Mouse (Mus musculus): ENCODE measurements around the gene Lonrf2.
A peak's percentile ranks its signal among the peaks of the same experiment; 100 is the strongest.

The Lonrf2 gene

GRCm38 (mm10) chr1:38777500-38777899 is 59.0 kb downstream of the Lonrf2 start:
- H3K4me3 ChIP-seq (replicated peaks; ENCODE audit: low read length) = no peak overlapping the region
- H3K27me3 ChIP-seq (ENCODE audit: insufficient read depth, low read length) = 0 out of 2 replicates have a peak, but pooled peaks cover 3% of the 10 kb centered on the region
- no peak for TF ChIP-seq NANOG (IDR thresholded peaks at IDR 0.05; ENCODE audit: borderline replicate concordance, low read length)
- TF ChIP-seq CTCF (conservative IDR thresholded peaks at IDR 0.05; ENCODE audit: low read length) = no peak
- TF ChIP-seq POU5F1 (IDR thresholded peaks at IDR 0.05; ENCODE audit: borderline replicate concordance, low read length) = no peak
- H3K36me3 ChIP-seq (ENCODE audit: insufficient read depth, low read length) = no peaks in the 10 kb centered on the region
- peaks cover 11% of the 10 kb centered on the region; the same call in 1 of the 2 replicates for H3K9me3 ChIP-seq (ENCODE audit: low read length)
- H3K4me1 ChIP-seq (replicated peaks; ENCODE audit: low read depth, low read length) = no peaks in the 10 kb centered on the region

- no peaks in the 10 kb centered on the region for H3K36me3 ChIP-seq (ENCODE audit: insufficient read depth, low read length)
- H3K9me3 ChIP-seq (ENCODE audit: low read length) = peaks cover 11% of the 10 kb centered on the region; the same call in 1 of the 2 replicates
- no peak overlapping the region for H3K4me3 ChIP-seq (replicated peaks; ENCODE audit: low read length)
- peaks cover 6% of the 10 kb centered on the region for H3K4me1 ChIP-seq (replicated peaks; ENCODE audit: low read depth, low read length)
- no peak for TF ChIP-seq POU5F1 (IDR thresholded peaks at IDR 0.05; ENCODE audit: borderline replicate concordance, low read length)
- TF ChIP-seq CTCF (conservative IDR thresholded peaks at IDR 0.05; ENCODE audit: low read length) = no peak
- TF ChIP-seq NANOG (IDR thresholded peaks at IDR 0.05; ENCODE audit: borderline replicate concordance, low read length) = no peak
- H3K27me3 ChIP-seq (ENCODE audit: insufficient read depth, low read length) = no peaks in the 10 kb centered on the region
These were observed 60.8 kb downstream of the Lonrf2 start for GRCm38 (mm10) chr1:38775713-38776112.

DNA sequence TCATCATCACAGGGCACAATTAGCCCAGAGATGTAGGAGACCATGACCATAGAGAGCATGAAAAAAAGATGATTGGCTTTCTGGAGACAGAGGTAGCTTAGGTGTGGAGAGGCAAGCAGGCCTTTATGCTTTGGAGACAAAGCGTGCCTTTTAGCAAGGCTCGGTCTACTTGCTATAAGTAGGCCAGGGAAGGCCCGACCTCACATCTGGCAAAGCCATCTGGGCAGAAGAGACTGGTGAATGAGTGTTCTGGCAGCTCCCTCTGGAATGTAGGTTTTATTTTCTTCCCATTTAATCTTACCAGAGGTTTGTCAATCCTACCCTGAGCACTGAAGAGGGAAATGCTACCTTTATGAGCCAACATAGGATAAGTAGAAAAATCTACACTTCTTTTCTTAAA is 65.8 kb downstream of the Lonrf2 start:
- Histone ChIP-seq H3K9me3 (ENCODE audit: low read length) (peaks cover 11% of the 10 kb centered on the region; the same call in 1 of the 2 replicates), H3K36me3 (ENCODE audit: insufficient read depth, low read length) (no peaks in the 10 kb centered on the region), H3K4me1 (replicated peaks; ENCODE audit: low read depth, low read length) (peaks cover 34% of the 10 kb centered on the region), H3K27me3 (ENCODE audit: insufficient read depth, low read length) (peaks cover 4% of the 10 kb centered on the region; the same call in 1 of the 2 replicates), H3K4me3 (replicated peaks; ENCODE audit: low read length) (no peak overlapping the region)
- TF ChIP-seq CTCF (conservative IDR thresholded peaks at IDR 0.05; ENCODE audit: low read length) (no peak), NANOG (IDR thresholded peaks at IDR 0.05; ENCODE audit: borderline replicate concordance, low read length) (no peak)

DNA sequence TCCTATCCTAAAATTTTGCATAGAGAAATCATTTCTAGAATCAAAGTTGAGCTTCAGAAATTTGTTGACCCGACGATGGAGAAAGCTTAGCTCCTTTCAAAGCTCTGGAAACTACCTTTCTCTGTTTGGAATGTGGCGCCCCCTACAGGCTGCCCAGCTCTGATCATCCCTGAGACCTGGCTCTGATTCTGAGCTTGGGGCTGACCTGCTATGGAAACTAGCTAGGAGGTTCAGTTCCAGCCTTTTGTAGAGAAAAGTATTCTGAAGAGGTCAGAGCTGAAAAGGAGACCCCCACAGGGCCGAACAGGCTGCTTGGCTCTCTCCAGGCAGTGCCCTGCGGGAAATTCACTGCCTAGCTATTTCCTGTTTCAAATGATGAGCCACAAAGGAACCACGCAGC is 66.6 kb downstream of the Lonrf2 start:
- H3K27me3 ChIP-seq (ENCODE audit: insufficient read depth, low read length) = peaks cover 4% of the 10 kb centered on the region; the same call in 1 of the 2 replicates
- no peak overlapping the region for H3K4me3 ChIP-seq (replicated peaks; ENCODE audit: low read length)
- peak; percentile 80 for TF ChIP-seq CTCF (conservative IDR thresholded peaks at IDR 0.05; ENCODE audit: low read length)
- no peak for TF ChIP-seq POU5F1 (IDR thresholded peaks at IDR 0.05; ENCODE audit: borderline replicate concordance, low read length)

DNA sequence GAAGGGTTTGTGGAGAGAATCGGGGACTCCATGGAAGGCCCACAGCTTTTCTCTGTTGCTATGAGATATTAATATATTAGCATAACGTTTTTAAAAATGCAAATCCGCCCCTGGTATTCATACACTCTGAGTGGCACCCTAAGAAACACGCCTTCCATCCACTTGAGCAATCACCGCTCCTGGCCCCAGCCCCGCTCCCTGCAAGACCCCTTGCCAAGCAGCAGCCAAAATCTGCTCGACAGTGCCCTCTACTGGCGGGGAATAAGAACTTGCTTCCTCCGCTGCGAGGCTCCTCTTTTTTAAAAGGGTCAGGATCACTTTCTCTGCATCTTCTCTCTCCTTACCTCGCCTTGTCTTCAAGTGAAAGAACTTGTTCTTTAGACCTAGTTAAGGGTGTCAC is 68.7 kb downstream of the Lonrf2 start:
- peaks cover 34% of the 10 kb centered on the region for H3K4me1 ChIP-seq (replicated peaks; ENCODE audit: low read depth, low read length)
- H3K36me3 ChIP-seq (ENCODE audit: insufficient read depth, low read length) = no peaks in the 10 kb centered on the region
- H3K4me3 ChIP-seq (replicated peaks; ENCODE audit: low read length) = no peak overlapping the region
- peaks cover 6% of the 10 kb centered on the region; the same call in 1 of the 2 replicates for H3K27me3 ChIP-seq (ENCODE audit: insufficient read depth, low read length)
- no peaks in the 10 kb centered on the region for H3K9me3 ChIP-seq (ENCODE audit: low read length)
- TF ChIP-seq CTCF (conservative IDR thresholded peaks at IDR 0.05; ENCODE audit: low read length) = peak; percentile 68
- TF ChIP-seq NANOG (IDR thresholded peaks at IDR 0.05; ENCODE audit: borderline replicate concordance, low read length) = no peak

More for the DNA sequence above, 66.6 kb downstream of the Lonrf2 start:
- H3K9me3 ChIP-seq (ENCODE audit: low read length) = peaks cover 11% of the 10 kb centered on the region; the same call in 1 of the 2 replicates
- peaks cover 34% of the 10 kb centered on the region for H3K4me1 ChIP-seq (replicated peaks; ENCODE audit: low read depth, low read length)
- H3K36me3 ChIP-seq (ENCODE audit: insufficient read depth, low read length) = no peaks in the 10 kb centered on the region

DNA sequence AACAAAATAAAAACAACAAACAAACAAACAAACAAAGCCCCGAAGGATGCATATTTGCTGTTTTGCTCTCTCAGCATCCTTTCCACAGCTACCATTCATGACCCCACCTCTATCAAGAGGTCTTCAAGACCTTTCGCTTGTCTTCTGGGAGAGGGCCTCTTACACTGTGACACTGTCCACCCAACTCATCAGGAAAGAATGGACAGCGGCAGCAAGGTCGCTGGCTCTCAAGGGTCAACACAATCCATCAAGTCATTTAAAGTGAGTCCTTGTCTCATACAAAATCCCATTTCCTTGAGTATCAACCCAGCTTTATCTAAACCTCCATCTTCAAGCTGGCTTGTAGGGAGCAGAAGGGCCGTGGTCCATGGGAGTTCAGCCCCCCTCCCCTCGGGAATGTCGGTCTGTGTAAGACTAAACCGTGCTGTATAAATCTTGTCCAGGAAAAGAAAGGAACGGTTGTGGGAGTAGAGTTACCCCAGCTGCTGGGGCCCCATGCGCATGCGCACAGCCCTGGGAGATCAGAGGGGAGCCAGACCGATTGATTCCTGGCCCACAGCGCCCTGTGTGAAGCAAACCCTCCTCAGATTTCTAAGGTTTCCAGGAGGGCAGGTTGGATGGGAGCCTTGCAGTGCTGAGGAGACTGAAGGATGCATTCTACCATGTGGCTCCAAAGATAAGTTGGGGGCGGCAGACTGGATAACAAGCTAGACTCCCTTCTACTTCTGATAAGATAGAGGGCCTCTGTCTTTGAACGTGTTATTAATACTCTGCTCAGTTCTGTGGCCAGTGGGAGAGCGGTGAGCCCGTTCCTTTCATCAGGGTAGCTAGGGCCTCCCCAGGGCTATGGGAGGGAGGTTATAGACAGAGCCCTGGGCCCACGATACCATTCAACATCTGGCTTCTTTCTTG is 69.6 kb downstream of the Lonrf2 start:
- Histone ChIP-seq H3K4me3 (replicated peaks; ENCODE audit: low read length) (no peak overlapping the region; the same call in 1 of the 2 replicates), H3K36me3 (ENCODE audit: insufficient read depth, low read length) (no peaks in the 10 kb centered on the region), H3K27me3 (ENCODE audit: insufficient read depth, low read length) (peaks cover 6% of the 10 kb centered on the region; the same call in 1 of the 2 replicates), H3K9me3 (ENCODE audit: low read length) (no peaks in the 10 kb centered on the region), H3K4me1 (replicated peaks; ENCODE audit: low read depth, low read length) (peaks cover 34% of the 10 kb centered on the region)
- TF ChIP-seq NANOG (IDR thresholded peaks at IDR 0.05; ENCODE audit: borderline replicate concordance, low read length) (no peak), POU5F1 (IDR thresholded peaks at IDR 0.05; ENCODE audit: borderline replicate concordance, low read length) (no peak), CTCF (conservative IDR thresholded peaks at IDR 0.05; ENCODE audit: low read length) (no peak)

DNA sequence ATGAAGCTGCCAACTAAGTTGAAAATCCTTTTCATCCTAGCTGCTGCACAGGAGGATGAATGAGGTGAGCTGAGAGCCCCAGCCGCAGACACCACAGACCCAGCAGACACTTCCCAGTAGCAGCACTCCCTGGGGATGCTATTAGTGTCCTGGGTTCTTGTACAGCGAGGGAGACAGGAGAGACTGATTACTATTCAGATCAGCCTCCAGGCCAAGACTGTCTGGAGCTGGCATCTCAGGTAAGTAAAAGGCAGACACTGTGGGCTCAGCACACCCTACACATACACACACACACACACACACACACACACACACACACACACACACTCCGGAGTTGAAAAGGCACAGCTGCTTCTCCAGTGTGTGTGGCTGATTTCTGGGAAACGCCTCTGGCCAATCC is 70.3 kb downstream of the Lonrf2 start:
- Histone ChIP-seq H3K4me1 (replicated peaks; ENCODE audit: low read depth, low read length) (peaks cover 33% of the 10 kb centered on the region), H3K36me3 (ENCODE audit: insufficient read depth, low read length) (no peaks in the 10 kb centered on the region), H3K9me3 (ENCODE audit: low read length) (no peaks in the 10 kb centered on the region), H3K27me3 (ENCODE audit: insufficient read depth, low read length) (peaks cover 7% of the 10 kb centered on the region; the same call in 1 of the 2 replicates), H3K4me3 (replicated peaks; ENCODE audit: low read length) (no peak overlapping the region)
- TF ChIP-seq POU5F1 (IDR thresholded peaks at IDR 0.05; ENCODE audit: borderline replicate concordance, low read length) = no peak
- TF ChIP-seq CTCF (conservative IDR thresholded peaks at IDR 0.05; ENCODE audit: low read length) = no peak
- TF ChIP-seq NANOG (IDR thresholded peaks at IDR 0.05; ENCODE audit: borderline replicate concordance, low read length) = no peak

DNA sequence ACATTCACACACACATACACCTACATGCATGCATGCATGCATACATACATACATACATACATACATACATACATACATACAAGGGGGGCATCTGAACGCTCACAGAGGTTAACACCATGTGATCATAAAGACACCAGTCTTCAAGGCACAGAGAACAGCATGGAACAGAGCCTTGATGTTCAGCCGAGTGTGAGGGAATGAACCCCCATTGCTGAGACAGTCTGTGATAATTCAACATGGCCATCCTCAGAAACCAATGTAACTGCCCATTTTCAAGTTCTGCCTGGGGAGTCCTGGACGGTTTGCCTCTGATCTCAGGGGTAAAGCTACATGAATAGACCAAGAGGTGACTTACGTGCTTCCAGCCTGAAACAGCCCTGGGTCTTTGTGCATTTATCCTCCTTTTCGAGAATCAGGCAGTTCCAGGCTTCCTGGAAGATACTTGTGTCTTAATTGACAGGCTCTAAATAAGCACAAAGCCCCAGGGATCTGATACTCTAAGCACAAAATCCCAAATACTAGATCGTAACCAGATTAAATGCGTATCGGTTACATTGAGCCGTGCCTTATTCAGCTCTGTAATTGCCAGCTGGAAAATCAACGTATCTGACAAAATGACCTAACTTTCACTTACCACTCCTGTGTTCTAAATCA is 72.4 kb downstream of the Lonrf2 start:
- no peaks in the 10 kb centered on the region for H3K9me3 ChIP-seq (ENCODE audit: low read length)
- peaks cover 13% of the 10 kb centered on the region; the same call in 1 of the 2 replicates for H3K27me3 ChIP-seq (ENCODE audit: insufficient read depth, low read length)
- TF ChIP-seq NANOG (IDR thresholded peaks at IDR 0.05; ENCODE audit: borderline replicate concordance, low read length) (no peak), CTCF (conservative IDR thresholded peaks at IDR 0.05; ENCODE audit: low read length) (no peak), POU5F1 (IDR thresholded peaks at IDR 0.05; ENCODE audit: borderline replicate concordance, low read length) (no peak)
- peaks cover 19% of the 10 kb centered on the region for H3K4me1 ChIP-seq (replicated peaks; ENCODE audit: low read depth, low read length)
- no peak overlapping the region for H3K4me3 ChIP-seq (replicated peaks; ENCODE audit: low read length)
- no peaks in the 10 kb centered on the region for H3K36me3 ChIP-seq (ENCODE audit: insufficient read depth, low read length)

Data from E14TG2a.4 (cell line).